Mouse (Mus musculus) cerebral cortex, adult 2 months (tissue): ENCODE results near the gene Fam81b.

Experiments
- WGBS: fragments of 180-500 bp; shearing (Covaris S2); methylation state at CpG from one replicate; pipeline ENCODE4 v1.1.7; 2018; 5-methylcytosine and 5-hydroxymethylcytosine counted together

Gene Fam81b

DNA sequence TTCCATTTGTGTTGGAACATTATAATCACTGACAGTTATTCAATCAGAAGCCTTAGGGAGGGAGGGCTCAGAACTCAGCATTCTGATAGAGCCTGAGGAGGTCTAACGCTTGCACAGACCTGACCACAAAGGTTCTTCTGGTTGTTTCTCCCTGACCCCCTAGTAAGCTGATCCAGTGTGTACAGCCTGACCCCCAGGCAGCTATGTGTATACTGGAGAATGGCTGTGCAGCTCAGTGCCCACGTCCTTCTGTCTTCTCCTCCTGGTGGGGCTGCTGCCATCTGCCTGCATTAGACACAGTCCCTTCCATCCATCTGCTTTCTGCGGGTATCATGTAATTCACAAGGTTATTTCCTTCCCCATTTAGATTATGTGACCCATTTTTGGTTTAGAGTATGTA is 115.7 kb downstream of the Fam81b start:
- 70% methylated on average over 3 of the region's 3 CpGs for WGBS

DNA sequence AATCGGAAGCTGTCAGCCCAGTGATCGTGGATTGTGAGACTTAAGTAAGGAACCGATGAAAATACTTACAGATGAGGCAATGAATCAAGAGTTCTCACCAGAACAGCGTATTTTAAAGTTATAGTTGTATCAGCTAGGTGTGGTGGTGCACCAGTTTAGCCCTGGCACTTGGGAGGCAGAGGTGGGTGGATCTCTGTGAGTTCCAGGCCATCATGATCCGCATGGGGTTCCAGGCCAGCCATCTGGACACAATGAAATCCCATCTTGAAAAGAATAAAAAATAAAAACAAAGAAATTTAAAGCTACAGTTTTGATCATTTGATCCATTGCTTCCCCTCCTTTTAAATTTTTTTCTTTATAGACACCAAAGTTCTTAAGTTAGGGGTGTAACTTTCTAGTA is 117.2 kb downstream of the Fam81b start:
- WGBS = 82% methylated on average over 5 of the region's 5 CpGs

DNA sequence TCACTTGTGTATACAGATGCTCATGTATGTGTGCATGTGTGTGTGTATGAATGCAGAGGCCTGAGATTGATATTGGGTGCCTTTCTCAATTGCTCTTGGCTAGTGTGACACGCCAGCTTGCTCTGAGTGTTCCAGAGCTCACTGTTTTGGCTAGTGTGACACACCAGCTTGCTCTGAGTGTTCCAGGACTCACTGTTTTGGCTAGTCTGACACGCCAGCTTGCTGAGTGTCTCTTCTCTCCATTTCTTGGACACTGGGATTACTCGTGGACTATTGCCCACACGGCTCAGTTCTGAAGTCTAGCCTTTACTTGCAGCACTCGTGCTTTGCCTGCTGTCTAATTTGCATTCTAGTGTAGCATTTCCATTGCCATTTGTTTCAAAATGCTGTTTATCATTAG is 126.2 kb downstream of the Fam81b start:
- 66% methylated on average over 5 of the region's 5 CpGs for WGBS

DNA sequence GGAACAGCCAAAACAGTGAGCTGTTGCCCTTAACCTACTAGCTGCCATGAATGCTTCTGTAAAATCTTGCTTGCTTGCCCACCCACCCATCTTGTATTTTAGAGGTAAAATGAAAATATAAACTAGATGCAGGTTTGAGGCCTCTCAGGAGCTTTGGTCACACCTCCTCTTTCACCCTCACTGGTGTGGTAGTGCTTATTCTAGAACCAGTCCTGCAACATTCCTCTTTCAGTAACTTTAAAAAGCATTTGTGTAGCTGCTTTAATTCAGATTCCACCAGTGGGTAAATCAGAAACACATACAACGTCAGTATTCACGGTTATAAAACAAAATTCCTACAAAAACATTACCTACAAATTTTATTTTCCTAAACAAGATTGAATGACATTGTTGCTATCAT is 144.3 kb downstream of the Fam81b start:
- WGBS = 94% methylated on average over 2 of the region's 2 CpGs

DNA sequence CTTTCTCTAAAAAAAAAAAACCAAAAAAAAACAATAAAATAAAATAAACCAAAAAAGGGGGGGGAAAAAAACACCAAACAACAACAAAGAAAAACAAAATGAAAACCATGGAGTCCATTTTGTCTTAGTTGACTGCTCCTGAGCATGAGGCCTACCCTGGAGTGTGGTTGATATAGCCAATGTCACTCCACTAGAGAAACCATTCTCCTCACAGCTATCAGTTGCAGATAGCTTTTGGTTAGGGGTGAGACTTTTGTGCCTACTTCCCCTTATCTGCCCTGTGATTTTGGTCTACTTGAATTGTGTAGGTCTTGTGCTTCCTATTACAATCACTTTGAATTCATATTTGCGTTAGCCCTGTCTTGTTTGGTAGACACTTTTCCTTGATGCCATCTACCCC is 147.4 kb downstream of the Fam81b start:
- WGBS = 97% methylated on average over 1 of the region's 1 CpGs

DNA sequence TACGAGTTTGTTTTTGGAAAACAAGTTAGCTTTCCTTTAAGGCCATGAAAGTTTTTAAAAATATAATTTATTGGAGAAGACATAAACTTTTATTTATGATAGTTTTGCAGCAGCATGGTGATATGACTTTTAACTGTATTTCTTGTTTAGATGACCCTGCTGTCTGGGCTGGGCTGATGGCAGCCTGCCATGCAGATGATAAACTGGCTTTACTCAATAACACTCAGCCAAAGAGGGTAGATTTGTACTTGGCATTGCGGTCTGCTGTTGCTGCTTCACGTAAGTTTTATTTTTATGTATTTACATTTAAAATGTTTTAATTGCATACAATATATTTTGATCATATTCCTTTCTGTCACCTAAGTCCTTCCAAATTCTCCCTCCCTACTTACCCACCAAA is 147.8 kb downstream of the Fam81b start:
- WGBS = 92% methylated on average over 3 of the region's 3 CpGs
